Comparison of ENCODE assay signal across 1 mouse cellular context in the genomic region with DNA sequence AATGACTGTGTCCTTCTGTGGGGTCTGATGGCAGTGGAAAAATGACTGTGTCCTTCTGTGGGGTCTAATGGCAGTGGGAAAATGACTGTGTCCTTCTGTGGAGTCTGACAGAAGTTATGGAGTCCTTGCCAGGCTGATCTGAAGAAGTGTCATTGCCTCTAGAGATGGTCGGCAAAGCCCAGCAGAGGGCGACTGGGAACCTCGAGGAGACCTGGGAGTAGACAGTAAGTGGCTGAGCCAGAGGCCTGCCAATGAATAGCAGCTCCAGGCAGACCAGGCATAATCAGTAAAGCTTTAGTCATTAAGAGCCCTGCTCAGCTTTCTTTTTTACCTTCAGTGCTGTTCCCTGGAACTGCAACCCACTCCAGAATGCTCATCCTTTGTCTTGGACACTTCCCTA.
TF ChIP-seq lines count a peak whose summit lies in the region.

No protein-coding gene starts in this region.

TF ChIP-seq in CH12.LX, 34 proteins besides CTCF, POLR2A, EP300 and RAD21 (continued from another document):
- no peak for TF ChIP-seq TBP (conservative IDR thresholded peaks at IDR 0.05; ENCODE audit: low read depth, low read length)
- TF ChIP-seq ZC3H11A (IDR thresholded peaks at IDR 0.05; ENCODE audit: low read depth, low read length), result no peak
- TF ChIP-seq PAX5 (IDR thresholded peaks at IDR 0.05; ENCODE audit: low read length), result no peak
- TF ChIP-seq CHD2 (IDR thresholded peaks at IDR 0.05; ENCODE audit: low read length), result no peak
- TF ChIP-seq ETS1 (conservative IDR thresholded peaks at IDR 0.05; ENCODE audit: low read depth, low read length), result no peak
- TF ChIP-seq RCOR1 (conservative IDR thresholded peaks at IDR 0.05; ENCODE audit: low read depth, low read length), result no peak
- TF ChIP-seq POLR2AphosphoS2 (IDR thresholded peaks at IDR 0.05; ENCODE audit: low read depth, low read length), result no peak
- 0 out of 2 replicates have a peak, but pooled peaks have one; percentile 30 for TF ChIP-seq MYC (IDR thresholded peaks at IDR 0.05; ENCODE audit: low read depth, low read length)
- peak; percentile 87 for TF ChIP-seq SMC3 (IDR thresholded peaks at IDR 0.05; ENCODE audit: low read depth, low read length)
- TF ChIP-seq E2F4 (IDR thresholded peaks at IDR 0.05; ENCODE audit: insufficient replicate concordance, low read depth, low read length), result no peak
- TF ChIP-seq USF1 (IDR thresholded peaks at IDR 0.05; ENCODE audit: low read depth, low read length), result no peak
- TF ChIP-seq TCF12 (IDR thresholded peaks at IDR 0.05; ENCODE audit: low read depth, low read length), result no peak
- peak; percentile 75 for TF ChIP-seq IRF4 (IDR thresholded peaks at IDR 0.05; ENCODE audit: low read depth, low read length)
- TF ChIP-seq ZMIZ1 (IDR thresholded peaks at IDR 0.05; ENCODE audit: low read depth, low read length), result no peak
- TF ChIP-seq ZNF384 (IDR thresholded peaks at IDR 0.05; ENCODE audit: low read depth, low read length), result no peak
- TF ChIP-seq MAZ (IDR thresholded peaks at IDR 0.05; ENCODE audit: low read depth, low read length), result no peak
- TF ChIP-seq ELF1 (IDR thresholded peaks at IDR 0.05; ENCODE audit: low read depth, low read length), result no peak
- no peak for TF ChIP-seq NELFE (IDR thresholded peaks at IDR 0.05; ENCODE audit: low read depth, low read length)
- TF ChIP-seq JUN (IDR thresholded peaks at IDR 0.05; ENCODE audit: insufficient read depth, low read depth, low read length), result no peak
- 0 out of 2 replicates have a peak, but pooled peaks have one; percentile 20 for TF ChIP-seq MXI1 (IDR thresholded peaks at IDR 0.05; ENCODE audit: low read depth, low read length)
- no peak for TF ChIP-seq MEF2A (IDR thresholded peaks at IDR 0.05; ENCODE audit: borderline replicate concordance, low read depth, low read length)
